Mouse (Mus musculus) liver, embryonic 14.5 days (tissue): ENCODE results near the gene Atf7. TPM values are rescaled to one million over a fixed set of nuclear protein-coding genes. Genes with fewer than 3 reads are reported as not detected.

ENCODE experiments used
- ATAC-seq: fragments of 200-750 bp; cut with Nextera tagmentation; 2 replicates; pipeline ENCODE4 v1.8.0; 2017; ENCODE audit warnings: moderate number of reproducible peaks, mild to moderate bottlenecking, moderate library complexity; ENCODE audit not compliant: insufficient read depth
- DNase-seq, 3 experiments: peaks; one replicate each; pipeline ENCODE4 v3.0.0-alpha.2; 2012 to 2013; ENCODE audit warnings: low read depth in 3 of 3, low spot score in 3 of 3
- H3K27ac ChIP-seq: fragments of 300-500 bp; sonication (generic); 2 replicates; pipeline ENCODE4 v1.5.1; 2014; ENCODE audit warnings: moderate library complexity, mild to moderate bottlenecking, control low read depth, inconsistent platforms
- H3K27me3 ChIP-seq: fragments of 300-500 bp; sonication (generic); 2 replicates; pipeline ENCODE4 v1.6.1; 2014; ENCODE audit warnings: mild to moderate bottlenecking, low read length, moderate library complexity; ENCODE audit not compliant: control insufficient read depth, insufficient read depth
- H3K36me3 ChIP-seq: fragments of 300-500 bp; sonication (generic); replicated peaks from 2 replicates; pipeline ENCODE4 v1.6.1; 2014; ENCODE audit warnings: low read depth; ENCODE audit not compliant: control insufficient read depth, insufficient read depth
- H3K4me1 ChIP-seq, 2 experiments: fragments of 200-500 bp in 1 of 2; fragments of 300-500 bp in 1 of 2; sonication (generic) in 1 of 2; replicated peaks; 2 replicates each; pipeline ENCODE4 v1.6.1; 2012 to 2014; ENCODE audit warnings: antibody characterized with exemption in 1 of 2, inconsistent platforms in 1 of 2, low read length in 1 of 2; ENCODE audit not compliant: control insufficient read depth in 2 of 2, insufficient read depth in 2 of 2
- H3K4me2 ChIP-seq: fragments of 300-500 bp; sonication (generic); 2 replicates; pipeline ENCODE4 v1.6.1; 2014; ENCODE audit warnings: low read depth, mild to moderate bottlenecking, control low read depth, moderate library complexity
- H3K4me3 ChIP-seq, 2 experiments: fragments of 200-500 bp in 1 of 2; fragments of 300-500 bp in 1 of 2; sonication (generic) in 1 of 2; 2 replicates each; pipeline ENCODE4 v1.5.1; 2012 to 2014; ENCODE audit warnings: low read depth in 2 of 2, low read length in 2 of 2, mild to moderate bottlenecking in 2 of 2, control low read depth in 1 of 2, inconsistent platforms in 1 of 2, moderate library complexity in 1 of 2; ENCODE audit not compliant: insufficient read depth in 1 of 2
- H3K9ac ChIP-seq: fragments of 300-500 bp; sonication (generic); replicated peaks from 2 replicates; pipeline ENCODE4 v1.6.1; 2014; ENCODE audit warnings: mild to moderate bottlenecking, control low read depth, moderate library complexity
- H3K9me3 ChIP-seq: fragments of 300-500 bp; sonication (generic); 2 replicates; pipeline ENCODE4 v1.6.1; 2016; ENCODE audit warnings: low read length, mixed read lengths; ENCODE audit not compliant: control insufficient read depth
- CTCF ChIP-seq: IDR thresholded peaks from 2 replicates; pipeline ENCODE4 v1.5.1; 2016; ENCODE audit warnings: antibody characterized with exemption, low read depth, control low read depth
- EP300 ChIP-seq: IDR thresholded peaks from 2 replicates; pipeline ENCODE4 v1.6.1; 2016; ENCODE audit warnings: antibody characterized with exemption, low read depth
- WGBS: fragments of 180-500 bp; shearing (Covaris S2); extraction: QIAGEN DNeasy Blood & Tissue Kit; methylation state at CpG from one replicate; pipeline ENCODE4 v1.1.7; 2014; ENCODE audit not compliant: insufficient replicate concordance; 5-methylcytosine and 5-hydroxymethylcytosine counted together
- polyA plus RNA-seq, 2 experiments: library from polyadenylated mRNA; depleted of rRNA in 1 of 2; stranded (reverse) in 1 of 2; unstranded in 1 of 2; fragments of >200 nt; fragmentation: Nextera tagmentation in 1 of 2; extraction: Ambion mirVana in 1 of 2; gene quantifications; 2 replicates each; pipeline versions ENCODE4 v1.2.1 to v1.2.3; 2012 to 2014

The Atf7 gene
- polyA plus RNA-seq, 2 experiments: 7.3 to 12.3 TPM

- H3K36me3 ChIP-seq: no peaks in the 10 kb centered on the region; the same call in 1 of the 2 replicates
- no peak overlapping the region for H3K4me3 ChIP-seq
- H3K27ac ChIP-seq: no peak overlapping the region
- no peaks in the 10 kb centered on the region for H3K9me3 ChIP-seq
- 62% methylated on average over 4 of the region's 4 CpGs for WGBS
- no peak overlapping the region for H3K4me2 ChIP-seq
- peaks cover 8 to 9% of the 10 kb centered on the region in 2 experiments for H3K4me1 ChIP-seq
- no peaks in the 10 kb centered on the region for H3K27me3 ChIP-seq
- H3K9ac ChIP-seq: no peak overlapping the region
- TF ChIP-seq CTCF (no peak), EP300 (no peak)
- no peak for DNase-seq
- no peak for ATAC-seq
These were observed 103.8 kb downstream of the Atf7 start for GRCm38 (mm10) chr15:102521480-102521879.

GRCm38 (mm10) chr15:102520416-102520815, 104.8 kb downstream of the Atf7 start:
- Histone ChIP-seq H3K27ac (no peak overlapping the region), H3K9ac (peak overlapping the region; percentile 7; the same call in 1 of the 2 replicates), H3K4me2 (peak overlapping the region; percentile 93), H3K9me3 (no peaks in the 10 kb centered on the region), H3K36me3 (no peaks in the 10 kb centered on the region; the same call in 1 of the 2 replicates), H3K27me3 (peaks cover 3% of the 10 kb centered on the region), H3K4me3 (no peak overlapping the region), H3K4me1 (peaks cover 11 to 13% of the 10 kb centered on the region in 2 experiments)
- peak in 1 of 3 experiments; percentile 42 for DNase-seq
- TF ChIP-seq EP300: no peak
- 0 out of 2 replicates have a peak, but pooled peaks have one; percentile 8 for TF ChIP-seq CTCF
- 22% methylated on average over 4 of the region's 4 CpGs for WGBS
- no peak for ATAC-seq

DNA sequence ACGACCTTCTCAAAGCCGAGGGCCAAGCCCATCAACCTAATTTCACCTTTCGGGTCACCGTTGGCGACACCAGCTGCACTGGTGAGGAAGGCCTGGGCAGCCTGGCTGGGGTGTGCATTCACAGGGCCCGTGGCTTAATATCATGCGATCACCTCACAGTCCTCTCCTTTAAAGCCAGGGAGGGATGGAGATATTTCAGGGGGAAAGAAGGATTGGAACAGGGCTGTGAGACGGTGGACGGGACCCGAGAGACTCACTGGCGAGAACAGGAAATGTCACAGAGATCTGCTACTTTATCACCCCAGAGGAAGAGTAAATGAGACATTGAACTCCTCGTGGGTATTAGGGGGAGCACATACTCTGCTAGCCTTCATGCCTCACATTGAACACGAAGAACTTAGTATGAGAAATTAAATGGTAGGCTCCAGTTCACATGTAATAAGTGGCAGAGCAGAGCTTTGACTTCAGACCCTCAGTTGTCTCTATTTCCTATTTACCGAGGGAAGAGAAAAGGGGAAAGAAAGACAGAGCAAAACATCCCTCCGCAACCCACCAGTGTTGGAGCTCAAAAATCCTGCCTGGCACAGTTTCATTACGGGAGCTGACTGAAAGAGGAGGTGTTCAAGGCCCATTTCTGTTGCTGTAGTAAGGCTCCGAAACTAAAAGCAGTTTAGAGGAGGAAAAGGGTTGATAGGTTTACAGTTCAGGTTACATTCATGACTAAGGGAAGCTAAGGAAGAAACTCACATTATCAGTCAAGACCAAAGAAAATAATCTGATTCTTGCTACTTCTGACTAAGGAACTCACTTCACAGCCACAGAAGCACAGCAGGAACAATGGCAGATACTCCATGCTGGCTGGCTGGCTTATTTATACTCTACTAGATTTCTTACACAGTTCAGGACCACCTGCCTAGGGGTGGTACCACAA, 105.8 kb downstream of the Atf7 start:
- H3K4me1 ChIP-seq: peaks cover 11 to 13% of the 10 kb centered on the region in 2 experiments
- H3K9ac ChIP-seq: peak overlapping the region; percentile 78
- H3K36me3 ChIP-seq: no peaks in the 10 kb centered on the region
- no peak for TF ChIP-seq EP300
- TF ChIP-seq CTCF: no peak
- 28% methylated on average over 17 of the region's 17 CpGs for WGBS
- peak overlapping the region; percentile 72 to 87 for H3K4me3 ChIP-seq
- no peak for DNase-seq
- H3K4me2 ChIP-seq: peak overlapping the region; percentile 93
- H3K27me3 ChIP-seq: peaks cover 3% of the 10 kb centered on the region
- H3K9me3 ChIP-seq: no peaks in the 10 kb centered on the region
- peak overlapping the region; percentile 73 for H3K27ac ChIP-seq
- ATAC-seq: no peak

DNA sequence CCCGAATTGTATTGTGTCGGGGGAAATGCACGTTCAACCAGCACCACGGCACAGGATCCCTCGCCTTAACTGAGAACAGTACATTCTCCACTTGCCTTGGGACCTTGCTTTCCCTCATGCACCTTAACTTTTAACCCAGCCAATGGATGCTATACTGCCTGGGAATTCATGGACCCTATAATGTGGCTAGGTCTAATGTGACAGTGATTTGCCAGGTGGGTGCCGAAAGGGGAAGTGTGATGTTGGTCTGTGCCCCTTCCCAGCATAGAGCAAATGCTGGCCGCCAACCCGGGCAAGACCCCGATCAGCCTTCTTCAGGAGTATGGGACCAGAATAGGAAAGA, 106.4 kb downstream of the Atf7 start:
- peaks cover 11 to 13% of the 10 kb centered on the region in 2 experiments for H3K4me1 ChIP-seq
- 2% methylated on average over 9 of the region's 9 CpGs for WGBS
- peak overlapping the region; percentile 93 for H3K4me2 ChIP-seq
- peak overlapping the region; percentile 78 for H3K9ac ChIP-seq
- TF ChIP-seq CTCF: no peak
- TF ChIP-seq EP300: no peak
- no peaks in the 10 kb centered on the region for H3K9me3 ChIP-seq
- no peak for DNase-seq
- H3K4me3 ChIP-seq: peak overlapping the region; percentile 72 to 87
- peak overlapping the region; percentile 73 for H3K27ac ChIP-seq
- peaks cover 3% of the 10 kb centered on the region for H3K27me3 ChIP-seq
- no peak for ATAC-seq
- H3K36me3 ChIP-seq: no peaks in the 10 kb centered on the region
